Mouse (Mus musculus): ENCODE results near the gene Krt13.

The Krt13 gene

GRCm38 (mm10) chr11:100112935-100113741 lies 8.2 kb downstream of the Krt13 start:
- DNase-seq (ENCODE audit: low read depth, low spot score), result no peak

GRCm38 (mm10) chr11:100105576-100106122 lies 15.7 kb downstream of the Krt13 start, which contains the start of gene Krt36:
Gene Krt36, minus strand, starts transcription at chr11:100105626.
- no peak for DNase-seq (ENCODE audit: low read depth, low spot score)

DNA sequence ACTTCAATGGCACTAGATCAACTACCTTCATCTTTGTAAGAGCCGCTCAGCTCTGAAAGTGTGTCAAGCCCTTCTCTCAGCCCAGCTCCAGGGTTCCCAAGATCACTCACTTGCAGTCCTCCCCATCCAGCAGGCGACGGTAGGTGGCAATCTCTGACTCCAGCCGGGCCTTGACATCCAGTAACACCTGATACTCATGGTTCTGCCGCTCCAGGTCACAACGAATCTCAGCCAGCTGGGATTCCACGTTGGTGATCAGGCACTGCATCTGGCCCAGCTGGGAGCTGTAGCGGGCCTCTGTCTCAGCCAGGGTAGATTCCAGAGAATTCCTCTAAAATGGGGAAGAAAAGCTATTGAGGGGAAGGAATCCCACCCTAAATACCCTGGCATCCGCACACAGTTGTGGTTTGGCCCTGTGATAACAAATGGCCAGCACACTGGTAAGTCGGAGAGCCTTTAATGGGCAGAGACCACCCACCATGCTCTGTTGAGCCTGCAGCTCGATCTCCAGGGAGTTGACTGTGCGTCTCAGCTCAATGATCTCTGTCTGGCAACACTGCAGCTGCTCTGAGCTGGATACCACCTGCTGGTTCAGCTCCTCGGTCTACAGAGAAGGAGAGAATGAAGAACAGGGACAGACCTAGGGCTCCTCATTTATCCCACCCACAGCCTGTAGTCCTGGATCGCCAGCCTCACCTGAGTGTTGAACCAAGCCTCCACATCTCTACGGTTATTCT lies 18.5 kb downstream of the Krt13 start:
- DNase-seq (ENCODE audit: low read depth, low spot score), result no peak

- DNase-seq (ENCODE audit: low read depth, low spot score), result no peak
These were observed 21.0 kb downstream of the Krt13 start for GRCm38 (mm10) chr11:100100391-100100790.

DNA sequence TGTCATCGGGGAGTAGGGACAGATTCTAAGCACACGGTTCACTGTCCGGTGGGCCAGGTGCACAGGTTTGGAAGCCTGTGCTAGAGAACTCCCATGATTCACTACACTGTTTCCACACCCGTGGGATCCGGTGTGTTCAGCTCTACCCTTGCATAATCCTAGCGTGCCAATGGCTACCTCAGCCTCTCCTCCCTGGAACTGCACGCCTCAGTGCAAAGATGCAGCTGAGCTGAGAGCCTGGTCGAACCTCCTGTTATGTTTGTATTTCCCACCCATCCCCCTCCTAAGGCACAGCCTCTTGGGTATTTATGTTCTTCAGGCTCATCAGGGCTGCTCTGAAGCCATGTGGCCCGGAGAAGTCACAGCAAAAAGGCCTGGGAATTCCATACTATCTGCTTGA lies 23.5 kb downstream of the Krt13 start:
- DNase-seq (ENCODE audit: low read depth, low spot score), result no peak

- DNase-seq (ENCODE audit: low read depth, low spot score), result no peak
These were observed 25.2 kb downstream of the Krt13 start, which contains the start of gene Krt35 for GRCm38 (mm10) chr11:100096141-100096540. Gene Krt35, minus strand, starts transcription at chr11:100096241.

- DNase-seq (ENCODE audit: low read depth, low spot score), result no peak
These were observed 32.9 kb downstream of the Krt13 start for GRCm38 (mm10) chr11:100088378-100089025.

DNA sequence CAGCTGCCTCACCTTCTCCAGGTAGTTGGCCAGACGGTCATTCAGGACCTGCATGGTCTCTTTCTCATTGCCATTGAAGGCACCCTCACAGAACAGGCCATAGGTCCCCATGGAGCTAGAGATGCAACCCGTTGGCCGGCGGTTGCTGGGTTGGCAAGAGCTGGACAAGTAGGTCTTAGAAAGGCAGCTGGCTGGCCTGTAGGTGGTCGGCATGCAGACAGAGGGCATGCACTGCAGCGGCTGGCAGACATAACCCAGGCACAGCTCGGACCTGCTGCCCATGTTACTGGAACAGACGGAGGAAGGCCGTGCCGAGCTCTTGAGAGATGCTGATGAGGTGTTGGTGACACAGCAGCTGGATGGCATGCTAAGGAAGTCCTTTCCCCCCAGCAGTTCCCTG lies 33.5 kb downstream of the Krt13 start, which contains the start of gene Krt32:
Gene Krt32, minus strand, starts transcription at position 366 of the 400 bp plus-strand sequence.
- DNase-seq (ENCODE audit: low read depth, low spot score), result no peak

DNA sequence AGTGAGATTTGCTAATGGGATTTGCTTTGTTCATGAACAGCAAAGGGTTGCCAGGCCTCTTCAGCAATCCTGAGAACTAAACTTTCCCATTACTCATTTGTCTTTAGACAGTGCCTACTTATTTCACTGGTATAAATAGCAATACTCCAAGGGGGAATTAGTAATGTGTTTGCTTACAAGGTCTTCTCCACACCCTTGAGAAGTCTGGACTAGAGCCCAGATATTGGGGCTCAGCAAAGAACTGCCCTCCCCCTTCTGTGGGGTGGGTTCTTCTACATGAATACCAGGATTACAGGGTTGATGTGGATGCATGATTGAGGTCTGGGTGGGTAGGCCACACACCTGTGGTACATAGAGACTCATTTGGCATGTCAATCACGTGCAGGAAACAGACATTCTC lies 47.5 kb downstream of the Krt13 start:
- no peak for DNase-seq (ENCODE audit: low read depth, low spot score)
